Mouse (Mus musculus) stomach, postnatal 0 days (tissue): ENCODE results near the gene Slit1.

Experiments used
- CTCF ChIP-seq: IDR thresholded peaks from 2 replicates; pipeline ENCODE4 v1.5.1; 2016; ENCODE audit warnings: antibody characterized with exemption, low read depth, mild to moderate bottlenecking, moderate library complexity
- EP300 ChIP-seq: optimal IDR thresholded peaks from 2 replicates; pipeline ENCODE3; 2016; ENCODE audit warnings: antibody characterized with exemption

- peak; percentile 86 for TF ChIP-seq CTCF
- TF ChIP-seq EP300: no peak
Measured at GRCm38 (mm10) chr19:41646947-41647631, 96.4 kb downstream of the Slit1 start.
